Mouse (Mus musculus) midbrain, embryonic 16.5 days (tissue): ENCODE results near the gene Serpina3m. TPM values are rescaled to one million over a fixed set of nuclear protein-coding genes. Genes with fewer than 3 reads are reported as not detected.
"Not testable (repeated sequence)": the region's sequence is repeated elsewhere in the genome, so short reads cannot be mapped to it uniquely, and the experiment has no call there.

Experiments used
- ATAC-seq: fragments of 200-750 bp; cut with Nextera tagmentation; 2 replicates; pipeline ENCODE4 v1.8.0; 2017; ENCODE audit warnings: moderate TSS enrichment
- H3K27ac ChIP-seq: fragments of 300-500 bp; sonication (generic); 2 replicates; pipeline ENCODE4 v1.5.1; 2014; ENCODE audit warnings: mild to moderate bottlenecking, low read length, mixed read lengths
- H3K27me3 ChIP-seq: fragments of 300-500 bp; sonication (generic); 2 replicates; pipeline ENCODE4 v1.6.1; 2014; ENCODE audit warnings: low read depth, low read length, mixed read lengths; ENCODE audit not compliant: control insufficient read depth, insufficient read depth
- H3K36me3 ChIP-seq: fragments of 300-500 bp; sonication (generic); 2 replicates; pipeline ENCODE4 v1.6.1; 2014; ENCODE audit warnings: mild to moderate bottlenecking, low read length, moderate library complexity, mixed read lengths; ENCODE audit not compliant: control insufficient read depth, insufficient read depth
- H3K4me1 ChIP-seq: fragments of 300-500 bp; sonication (generic); 2 replicates; pipeline ENCODE4 v1.6.1; 2014; ENCODE audit warnings: mild to moderate bottlenecking, low read length, mixed read lengths; ENCODE audit not compliant: control insufficient read depth, insufficient read depth
- H3K4me2 ChIP-seq: fragments of 300-500 bp; sonication (generic); 2 replicates; pipeline ENCODE4 v1.6.1; 2014; ENCODE audit warnings: mild to moderate bottlenecking, low read length, mixed read lengths
- H3K4me3 ChIP-seq: fragments of 300-500 bp; sonication (generic); 2 replicates; pipeline ENCODE4 v1.5.1; 2014; ENCODE audit warnings: low read depth, mild to moderate bottlenecking, low read length, moderate library complexity, mixed read lengths
- H3K9ac ChIP-seq: fragments of 300-500 bp; sonication (generic); 2 replicates; pipeline ENCODE4 v1.6.1; 2014; ENCODE audit warnings: low read depth, low read length, mixed read lengths
- H3K9me3 ChIP-seq: fragments of 300-500 bp; sonication (generic); replicated peaks from 2 replicates; pipeline ENCODE4 v1.6.1; 2014; ENCODE audit warnings: mild to moderate bottlenecking, low read length, mixed read lengths; ENCODE audit not compliant: control insufficient read depth, poor library complexity, severe bottlenecking
- WGBS: fragments of 180-500 bp; shearing (Covaris S2); extraction: QIAGEN DNeasy Blood & Tissue Kit; methylation state at CpG from one replicate; pipeline ENCODE4 v1.1.7; 2014; 5-methylcytosine and 5-hydroxymethylcytosine counted together
- polyA plus RNA-seq: library from polyadenylated mRNA; unstranded; fragments of >200 nt; fragmentation: Nextera tagmentation; extraction: Ambion mirVana; gene quantifications from 2 replicates; pipeline ENCODE4 v1.2.1, GENCODE M21; 2015

The Serpina3m gene
- not detected in 2 replicates for polyA plus RNA-seq

- H3K36me3 ChIP-seq, H3K27me3 ChIP-seq, ATAC-seq, H3K27ac ChIP-seq, H3K9me3 ChIP-seq, H3K4me1 ChIP-seq, H3K9ac ChIP-seq, H3K4me3 ChIP-seq, H3K4me2 ChIP-seq: not testable (repeated sequence)
- WGBS, result 78% methylated on average over 3 of the region's 3 CpGs
Measured at GRCm38 (mm10) chr12:104338226-104338625, at the start of gene Serpina3m, which contains the start of gene Serpina3k. Gene Serpina3m, plus strand, starts transcription at chr12:104338486. Gene Serpina3k, plus strand, starts transcription at chr12:104338486.

- H3K9me3 ChIP-seq, result no peaks in the 10 kb centered on the region
- 56% methylated on average over 4 of the region's 4 CpGs for WGBS
Measured at GRCm38 (mm10) chr12:104289872-104290271, 48.4 kb upstream of the Serpina3m start.

GRCm38 (mm10) chr12:104293963-104294362 lies 44.3 kb upstream of the Serpina3m start:
- WGBS, result 94% methylated on average over 2 of the region's 2 CpGs
- Histone ChIP-seq H3K9me3 (no peaks in the 10 kb centered on the region), H3K4me3 (no peak overlapping the region), H3K27me3 (no peaks in the 10 kb centered on the region), H3K4me1 (no peaks in the 10 kb centered on the region), H3K4me2 (no peak overlapping the region), H3K27ac (no peak overlapping the region), H3K9ac (no peak overlapping the region), H3K36me3 (no peaks in the 10 kb centered on the region)
- ATAC-seq, result no peak

More at GRCm38 (mm10) chr12:104289872-104290271, 48.4 kb upstream of the Serpina3m start:
- H3K4me1 ChIP-seq, result no peaks in the 10 kb centered on the region
- ATAC-seq, result no peak
- H3K4me2 ChIP-seq, result no peak overlapping the region
- no peaks in the 10 kb centered on the region for H3K27me3 ChIP-seq
- H3K9ac ChIP-seq, result no peak overlapping the region
- no peak overlapping the region for H3K27ac ChIP-seq
- no peaks in the 10 kb centered on the region for H3K36me3 ChIP-seq
- H3K4me3 ChIP-seq, result no peak overlapping the region

- no peak overlapping the region for H3K27ac ChIP-seq
- 100% methylated on average over 2 of the region's 2 CpGs for WGBS
- ATAC-seq, result no peak
Measured at GRCm38 (mm10) chr12:104298049-104298448, 40.2 kb upstream of the Serpina3m start.

GRCm38 (mm10) chr12:104305991-104306390 lies 32.3 kb upstream of the Serpina3m start:
- Histone ChIP-seq H3K27me3 (no peaks in the 10 kb centered on the region), H3K4me1 (no peaks in the 10 kb centered on the region), H3K9me3 (no peaks in the 10 kb centered on the region), H3K4me2 (no peak overlapping the region), H3K4me3 (no peak overlapping the region), H3K36me3 (no peaks in the 10 kb centered on the region), H3K9ac (no peak overlapping the region), H3K27ac (no peak overlapping the region)
- no peak for ATAC-seq
- WGBS, result 80% methylated on average over 4 of the region's 4 CpGs

More at GRCm38 (mm10) chr12:104298049-104298448, 40.2 kb upstream of the Serpina3m start:
- H3K9me3 ChIP-seq, result no peaks in the 10 kb centered on the region
- H3K36me3 ChIP-seq, result no peaks in the 10 kb centered on the region
- no peak overlapping the region for H3K9ac ChIP-seq
- no peaks in the 10 kb centered on the region for H3K4me1 ChIP-seq
- no peak overlapping the region for H3K4me2 ChIP-seq
- no peaks in the 10 kb centered on the region for H3K27me3 ChIP-seq
- H3K4me3 ChIP-seq, result no peak overlapping the region

- Histone ChIP-seq H3K4me1 (no peaks in the 10 kb centered on the region), H3K4me2 (no peak within 1 kb of the TSS), H3K36me3 (no peaks in the 10 kb centered on the region), H3K27me3 (no peaks in the 10 kb centered on the region), H3K4me3 (no peak within 1 kb of the TSS), H3K27ac (no peak within 1 kb of the TSS), H3K9me3 (peaks cover 3% of the 10 kb centered on the region; the same call in 1 of the 2 replicates), H3K9ac (no peak within 1 kb of the TSS)
- ATAC-seq, result no peak
- WGBS, result 96% methylated on average over 1 of the region's 1 CpGs
Measured at GRCm38 (mm10) chr12:104314253-104314652, 24.0 kb upstream of the Serpina3m start, which contains the start of gene Serpina3j. Gene Serpina3j, plus strand, starts transcription at chr12:104314553.

- WGBS, result 78% methylated on average over 1 of the region's 1 CpGs
- Histone ChIP-seq H3K27me3 (no peaks in the 10 kb centered on the region), H3K4me3 (no peak overlapping the region)
Measured at GRCm38 (mm10) chr12:104322454-104322853, 15.8 kb upstream of the Serpina3m start.

GRCm38 (mm10) chr12:104331701-104332100 lies 6.6 kb upstream of the Serpina3m start:
- 50% methylated on average over 1 of the region's 1 CpGs for WGBS
- no peak overlapping the region for H3K9ac ChIP-seq

More at GRCm38 (mm10) chr12:104322454-104322853, 15.8 kb upstream of the Serpina3m start:
- Histone ChIP-seq H3K4me2 (no peak overlapping the region), H3K9me3 (0 out of 2 replicates have a peak, but pooled peaks cover 2% of the 10 kb centered on the region), H3K36me3 (no peaks in the 10 kb centered on the region), H3K9ac (no peak overlapping the region), H3K27ac (no peak overlapping the region), H3K4me1 (no peaks in the 10 kb centered on the region)
- ATAC-seq, result no peak

GRCm38 (mm10) chr12:104336873-104337272 lies 1.4 kb upstream of the Serpina3m start:
- H3K4me1 ChIP-seq, H3K27ac ChIP-seq, ATAC-seq, H3K27me3 ChIP-seq, H3K36me3 ChIP-seq, H3K9ac ChIP-seq, H3K4me2 ChIP-seq, H3K4me3 ChIP-seq, H3K9me3 ChIP-seq: not testable (repeated sequence)

More at GRCm38 (mm10) chr12:104331701-104332100, 6.6 kb upstream of the Serpina3m start:
- Histone ChIP-seq H3K4me3 (no peak overlapping the region), H3K27ac (no peak overlapping the region), H3K27me3 (no peaks in the 10 kb centered on the region), H3K4me1 (no peaks in the 10 kb centered on the region), H3K36me3 (no peaks in the 10 kb centered on the region), H3K9me3 (no peaks in the 10 kb centered on the region), H3K4me2 (no peak overlapping the region)
- ATAC-seq, result no peak
